Mouse (Mus musculus) midbrain, postnatal 0 days (tissue): Measurements from ENCODE around the gene Galnt16. TPM values are rescaled to one million over a fixed set of nuclear protein-coding genes. Genes with fewer than 3 reads are reported as not detected.
A peak's percentile ranks its signal among the peaks of the same experiment; 100 is the strongest.

Experiments
- ATAC-seq: fragments of 200-750 bp; cut with Nextera tagmentation; 2 replicates; pipeline ENCODE4 v1.8.0; 2017; ENCODE audit warnings: moderate number of reproducible peaks, mild to moderate bottlenecking, moderate TSS enrichment, moderate library complexity; ENCODE audit not compliant: low FRiP score
- DNase-seq: peaks from one replicate; pipeline ENCODE4 v3.0.0-alpha.2; 2015; ENCODE audit warnings: low spot score
- H3K27ac ChIP-seq: fragments of 300-500 bp; sonication (generic); 2 replicates; pipeline ENCODE4 v1.5.1; 2014; ENCODE audit warnings: low read depth, mild to moderate bottlenecking, low read length, mixed read lengths
- H3K27me3 ChIP-seq: fragments of 300-500 bp; sonication (generic); 2 replicates; pipeline ENCODE4 v1.6.1; 2014; ENCODE audit warnings: low read length, control low read depth, mixed read lengths; ENCODE audit not compliant: insufficient read depth
- H3K36me3 ChIP-seq: fragments of 300-500 bp; sonication (generic); 2 replicates; pipeline ENCODE4 v1.6.1; 2014; ENCODE audit warnings: low read length, control low read depth, mixed read lengths; ENCODE audit not compliant: insufficient read depth
- H3K4me1 ChIP-seq: fragments of 300-500 bp; sonication (generic); 2 replicates; pipeline ENCODE4 v1.6.1; 2014; ENCODE audit warnings: mild to moderate bottlenecking, control low read depth, antibody characterized with exemption, low read length, mixed read lengths; ENCODE audit not compliant: insufficient read depth
- H3K4me2 ChIP-seq: fragments of 300-500 bp; sonication (generic); 2 replicates; pipeline ENCODE4 v1.6.1; 2014; ENCODE audit warnings: low read depth, mild to moderate bottlenecking, low read length, mixed read lengths; ENCODE audit not compliant: poor library complexity, severe bottlenecking
- H3K4me3 ChIP-seq: fragments of 300-500 bp; sonication (generic); 2 replicates; pipeline ENCODE4 v1.5.1; 2014; ENCODE audit warnings: low read depth, mild to moderate bottlenecking, low read length, moderate library complexity
- H3K9ac ChIP-seq: fragments of 300-500 bp; sonication (generic); replicated peaks from 2 replicates; pipeline ENCODE4 v1.6.1; 2014; ENCODE audit warnings: mild to moderate bottlenecking, low read length, moderate library complexity, mixed read lengths; ENCODE audit not compliant: poor library complexity, severe bottlenecking
- H3K9me3 ChIP-seq: fragments of 300-500 bp; sonication (generic); 2 replicates; pipeline ENCODE4 v1.6.1; 2016; ENCODE audit warnings: low read length, control low read depth
- CTCF ChIP-seq: IDR thresholded peaks from 2 replicates; pipeline ENCODE4 v1.5.1; 2016; ENCODE audit warnings: antibody characterized with exemption, mild to moderate bottlenecking
- WGBS: fragments of 180-500 bp; shearing (Covaris S2); extraction: QIAGEN DNeasy Blood & Tissue Kit; methylation state at CpG from one replicate; pipeline ENCODE4 v1.1.7; 2014; 5-methylcytosine and 5-hydroxymethylcytosine counted together
- polyA plus RNA-seq: library from polyadenylated mRNA; unstranded; fragments of >200 nt; fragmentation: Nextera tagmentation; extraction: Ambion mirVana; gene quantifications from 2 replicates; pipeline ENCODE4 v1.2.1, GENCODE M21; 2015
- total RNA-seq: library from RNA; depleted of rRNA; stranded (reverse); fragments of >200 nt; gene quantifications from 2 replicates; pipeline ENCODE4 v1.2.3, GENCODE M21; 2014

Gene Galnt16
- total and polyA plus RNA-seq, 2 experiments from 2014 or later, result 41.1 to 83.0 TPM

GRCm38 (mm10) chr12:80554312-80554711 lies 36.2 kb downstream of the Galnt16 start:
- Histone ChIP-seq H3K27ac (no peak overlapping the region), H3K9ac (no peak overlapping the region), H3K4me1 (no peaks in the 10 kb centered on the region), H3K27me3 (no peaks in the 10 kb centered on the region), H3K4me2 (no peak overlapping the region), H3K36me3 (no peaks in the 10 kb centered on the region), H3K4me3 (no peak overlapping the region), H3K9me3 (no peaks in the 10 kb centered on the region)
- 70% methylated on average over 6 of the region's 6 CpGs for WGBS
- ATAC-seq (no peak), DNase-seq (no peak)
- TF ChIP-seq CTCF, result no peak

GRCm38 (mm10) chr12:80561904-80562303 lies 43.8 kb downstream of the Galnt16 start:
- no peak overlapping the region for H3K4me2 ChIP-seq
- no peak for ATAC-seq
- H3K27me3 ChIP-seq, result no peaks in the 10 kb centered on the region
- no peak for TF ChIP-seq CTCF
- no peak overlapping the region for H3K27ac ChIP-seq
- H3K9ac ChIP-seq, result no peak overlapping the region
- no peak overlapping the region for H3K4me3 ChIP-seq
- no peaks in the 10 kb centered on the region for H3K36me3 ChIP-seq
- DNase-seq, result no peak
- whole genome bisulfite sequencing, result 23% methylated on average over 2 of the region's 2 CpGs
- no peaks in the 10 kb centered on the region for H3K9me3 ChIP-seq
- peaks cover 4% of the 10 kb centered on the region; the same call in 1 of the 2 replicates for H3K4me1 ChIP-seq

DNA sequence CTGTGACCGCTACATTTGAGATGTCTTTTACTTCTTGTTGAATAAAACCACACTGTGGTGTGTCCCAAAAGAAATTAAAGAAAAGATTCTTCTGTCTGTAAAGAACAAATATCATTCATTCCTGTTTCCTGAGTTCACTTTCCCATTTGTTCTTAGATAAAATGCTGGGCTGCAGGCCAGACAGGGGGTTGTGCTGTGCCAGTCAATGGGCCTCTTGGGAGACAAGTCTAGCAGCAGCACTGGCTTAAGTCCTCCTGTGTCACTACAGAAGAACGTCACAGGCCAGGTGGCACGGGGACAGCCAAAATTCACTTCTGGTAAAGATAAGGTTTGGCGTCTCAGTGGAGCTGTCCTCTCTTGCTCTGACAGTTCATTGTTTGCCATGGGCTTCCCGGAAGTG lies 44.7 kb downstream of the Galnt16 start:
- no peak for ATAC-seq
- DNase-seq, result no peak
- Histone ChIP-seq H3K27me3 (no peaks in the 10 kb centered on the region), H3K36me3 (no peaks in the 10 kb centered on the region), H3K27ac (no peak overlapping the region), H3K4me3 (no peak overlapping the region), H3K4me1 (peaks cover 4% of the 10 kb centered on the region; the same call in 1 of the 2 replicates), H3K4me2 (no peak overlapping the region), H3K9me3 (no peaks in the 10 kb centered on the region), H3K9ac (no peak overlapping the region)
- 69% methylated on average over 5 of the region's 5 CpGs for WGBS
- no peak for TF ChIP-seq CTCF

DNA sequence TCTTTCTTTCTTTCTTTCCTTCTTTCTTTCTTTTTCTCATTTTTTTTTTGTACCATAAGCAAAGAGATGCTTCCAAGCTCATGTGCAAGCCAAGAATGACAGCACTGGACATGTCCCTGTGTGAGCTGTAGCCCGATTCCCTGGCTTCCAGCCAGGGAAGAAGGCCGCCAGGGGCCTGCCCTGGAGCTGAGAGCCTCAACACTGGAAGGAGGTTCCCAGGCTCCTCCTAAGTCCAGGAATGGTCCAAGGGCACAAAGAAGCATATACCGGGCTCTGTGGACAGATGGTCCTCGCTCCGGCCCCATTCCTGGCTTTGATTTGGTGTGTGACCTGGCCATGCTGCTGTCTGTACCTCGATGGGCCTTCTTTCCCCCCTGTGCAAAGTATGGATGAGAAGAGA lies 46.9 kb downstream of the Galnt16 start:
- WGBS, result 74% methylated on average over 6 of the region's 6 CpGs
- H3K27me3 ChIP-seq, result no peaks in the 10 kb centered on the region
- no peak overlapping the region for H3K9ac ChIP-seq
- no peak overlapping the region for H3K4me3 ChIP-seq
- H3K27ac ChIP-seq, result no peak overlapping the region
- H3K9me3 ChIP-seq, result no peaks in the 10 kb centered on the region
- TF ChIP-seq CTCF, result no peak
- DNase-seq, result no peak
- ATAC-seq, result no peak
- no peak overlapping the region for H3K4me2 ChIP-seq
- no peaks in the 10 kb centered on the region for H3K36me3 ChIP-seq
- H3K4me1 ChIP-seq, result peaks cover 4% of the 10 kb centered on the region; the same call in 1 of the 2 replicates

DNA sequence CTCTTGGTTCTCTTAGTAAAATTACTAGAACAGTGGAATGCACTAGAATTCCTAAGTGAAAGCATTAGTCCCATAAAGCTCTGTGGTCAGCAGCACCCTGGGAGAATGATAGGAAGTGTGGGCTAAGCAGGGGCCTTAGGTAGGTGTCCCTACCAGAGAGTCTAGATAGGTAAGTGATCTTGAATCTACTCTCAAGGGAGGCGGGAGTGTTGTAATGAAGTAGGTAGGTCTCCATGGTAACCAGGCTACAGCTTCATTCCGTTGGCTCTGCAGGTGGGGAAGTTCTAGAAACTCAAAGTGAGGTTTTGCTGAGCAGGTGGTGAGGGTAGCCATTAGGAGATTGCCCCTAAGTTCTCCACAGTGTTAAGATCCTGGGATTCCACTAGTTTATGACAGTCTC lies 47.7 kb downstream of the Galnt16 start:
- TF ChIP-seq CTCF, result no peak
- Histone ChIP-seq H3K4me2 (no peak overlapping the region), H3K36me3 (no peaks in the 10 kb centered on the region), H3K4me1 (peaks cover 4% of the 10 kb centered on the region; the same call in 1 of the 2 replicates), H3K27ac (no peak overlapping the region), H3K4me3 (no peak overlapping the region), H3K9me3 (no peaks in the 10 kb centered on the region), H3K27me3 (no peaks in the 10 kb centered on the region), H3K9ac (no peak overlapping the region)
- DNase-seq (peak; percentile 43), ATAC-seq (no peak)
- WGBS, result 53% methylated on average over 2 of the region's 2 CpGs

DNA sequence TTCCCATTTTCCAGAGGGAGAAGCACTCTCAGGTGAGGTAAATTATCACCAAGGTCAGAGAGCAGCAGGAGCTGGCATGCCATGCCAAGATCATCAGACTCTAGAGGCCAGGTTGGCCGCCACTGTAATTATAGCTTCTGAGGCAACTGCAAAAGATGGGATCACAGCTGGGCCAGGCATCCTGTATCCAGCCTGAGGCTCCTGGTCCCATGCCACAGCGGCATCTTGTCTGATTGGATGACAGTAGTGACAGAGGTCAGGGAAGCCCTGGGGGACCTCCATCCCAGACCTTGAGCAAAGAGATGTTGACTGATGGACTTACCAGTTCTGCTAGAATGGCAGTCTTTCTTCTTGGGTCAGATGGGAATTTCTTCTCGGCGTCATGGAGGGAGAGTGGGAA lies 48.4 kb downstream of the Galnt16 start:
- no peak overlapping the region for H3K4me3 ChIP-seq
- H3K4me1 ChIP-seq, result peaks cover 4% of the 10 kb centered on the region; the same call in 1 of the 2 replicates
- H3K9ac ChIP-seq, result no peak overlapping the region
- no peak for ATAC-seq
- no peaks in the 10 kb centered on the region for H3K9me3 ChIP-seq
- no peaks in the 10 kb centered on the region for H3K36me3 ChIP-seq
- WGBS, result 59% methylated on average over 4 of the region's 4 CpGs
- H3K27ac ChIP-seq, result no peak overlapping the region
- no peak overlapping the region for H3K4me2 ChIP-seq
- no peaks in the 10 kb centered on the region for H3K27me3 ChIP-seq
- no peak for TF ChIP-seq CTCF
- peak; percentile 36 for DNase-seq
